Mouse (Mus musculus): ENCODE data around the gene Wdr25. TPM values are rescaled to one million over a fixed set of nuclear protein-coding genes. Genes with fewer than 3 reads are reported as not detected.
A peak's percentile ranks its signal among the peaks of the same experiment; 100 is the strongest.

Wdr25 gene
- polyA plus RNA-seq, 1 experiment = 21.3 TPM

DNA sequence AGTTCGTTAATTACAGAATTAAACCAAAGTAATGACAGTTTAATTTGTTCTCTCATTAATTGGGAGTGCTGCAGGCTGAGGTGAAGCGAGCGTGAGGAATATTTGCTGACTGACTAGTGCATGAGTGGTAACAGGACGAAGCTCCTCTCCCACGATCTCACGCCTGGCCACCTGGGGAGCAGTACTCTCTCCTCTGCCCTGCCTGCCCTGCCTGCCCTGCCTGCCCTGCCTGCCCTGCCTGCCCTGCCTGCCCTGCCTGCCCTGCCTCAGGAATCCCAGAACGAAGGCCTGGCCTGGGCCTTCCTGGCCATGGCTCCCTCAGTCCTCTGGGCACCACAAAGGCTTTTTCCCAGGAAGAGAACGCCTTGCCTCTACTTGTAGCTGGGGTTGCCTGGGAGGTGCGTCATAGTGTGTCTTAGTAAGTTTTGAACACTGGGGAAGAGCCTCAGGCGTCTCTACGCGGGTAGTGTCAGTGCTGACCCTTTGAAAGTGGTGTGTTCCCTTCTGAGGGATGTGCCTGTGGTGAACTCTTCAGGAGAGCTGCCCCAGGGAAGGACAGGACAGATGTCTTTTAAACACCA lies 66.3 kb downstream of the Wdr25 start:
- WGBS = 33% methylated on average over 12 of the region's 12 CpGs
- no peak for TF ChIP-seq POLR2A (IDR thresholded peaks at IDR 0.05; ENCODE audit: low read depth, low read length)
- 0 out of 2 replicates have a peak, but pooled peaks have one; percentile 21 for TF ChIP-seq CTCF (conservative IDR thresholded peaks at IDR 0.05; ENCODE audit: insufficient read depth, insufficient read length, low read depth, low read length)
- H3K4me1 ChIP-seq (ENCODE audit: control insufficient read depth, insufficient read depth, low read length) = peaks cover 14% of the 10 kb centered on the region; the same call in 1 of the 2 replicates
- DNase-seq = peak; percentile 67
- H3K4me3 ChIP-seq (ENCODE audit: insufficient read depth, low read depth, low read length) = no peak overlapping the region
- no peaks in the 10 kb centered on the region for H3K27me3 ChIP-seq (replicated peaks; ENCODE audit: control insufficient read depth, insufficient read depth, low read length)
- H3K36me3 ChIP-seq (ENCODE audit: control insufficient read depth, insufficient read depth, low read length) = no peaks in the 10 kb centered on the region
- peak overlapping the region; percentile 13; the same call in 1 of the 2 replicates for H3K27ac ChIP-seq (ENCODE audit: insufficient read depth, low read depth, low read length)

- WGBS = 30% methylated on average over 10 of the region's 10 CpGs
- Histone ChIP-seq H3K36me3 (ENCODE audit: control insufficient read depth, insufficient read depth, low read length) (no peaks in the 10 kb centered on the region), H3K4me1 (ENCODE audit: control insufficient read depth, insufficient read depth, low read length) (peaks cover 14% of the 10 kb centered on the region; the same call in 1 of the 2 replicates), H3K4me3 (ENCODE audit: insufficient read depth, low read depth, low read length) (no peak overlapping the region), H3K27me3 (replicated peaks; ENCODE audit: control insufficient read depth, insufficient read depth, low read length) (no peaks in the 10 kb centered on the region), H3K27ac (ENCODE audit: insufficient read depth, low read depth, low read length) (peak overlapping the region; percentile 13; the same call in 1 of the 2 replicates)
- TF ChIP-seq CTCF (conservative IDR thresholded peaks at IDR 0.05; ENCODE audit: insufficient read depth, insufficient read length, low read depth, low read length) (no peak), POLR2A (IDR thresholded peaks at IDR 0.05; ENCODE audit: low read depth, low read length) (no peak)
- DNase-seq = peak; percentile 85
These were observed 66.8 kb downstream of the Wdr25 start for GRCm38 (mm10) chr12:108960225-108960624.

DNA sequence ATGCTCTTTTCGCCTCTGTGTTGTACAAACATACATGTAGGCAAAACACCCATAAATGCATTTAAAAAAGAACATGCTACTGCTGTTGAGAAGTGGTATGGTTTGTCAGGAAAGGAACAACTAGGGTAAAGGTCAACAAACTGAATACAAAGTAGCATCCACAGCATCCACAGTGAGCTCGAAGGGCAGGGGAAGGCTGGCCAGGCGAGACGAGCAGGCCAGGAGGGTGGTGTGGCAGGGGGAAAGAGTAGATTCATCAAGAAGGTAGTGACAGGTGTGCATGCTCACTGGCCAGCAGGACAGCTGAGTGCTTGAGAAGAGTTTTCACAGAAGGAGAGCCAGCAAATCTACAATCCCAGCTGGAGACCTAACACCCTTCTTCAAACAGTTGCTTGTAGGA lies 74.2 kb downstream of the Wdr25 start:
- H3K36me3 ChIP-seq (ENCODE audit: control insufficient read depth, insufficient read depth, low read length) = no peaks in the 10 kb centered on the region
- no peak overlapping the region for H3K4me3 ChIP-seq (ENCODE audit: insufficient read depth, low read depth, low read length)
- H3K4me1 ChIP-seq (ENCODE audit: control insufficient read depth, insufficient read depth, low read length) = no peaks in the 10 kb centered on the region
- WGBS = 59% methylated on average over 4 of the region's 4 CpGs
- peak; percentile 48 for DNase-seq
- no peaks in the 10 kb centered on the region for H3K27me3 ChIP-seq (replicated peaks; ENCODE audit: control insufficient read depth, insufficient read depth, low read length)
- TF ChIP-seq CTCF (conservative IDR thresholded peaks at IDR 0.05; ENCODE audit: insufficient read depth, insufficient read length, low read depth, low read length) (no peak), POLR2A (IDR thresholded peaks at IDR 0.05; ENCODE audit: low read depth, low read length) (no peak)
- no peak overlapping the region for H3K27ac ChIP-seq (ENCODE audit: insufficient read depth, low read depth, low read length)

DNA sequence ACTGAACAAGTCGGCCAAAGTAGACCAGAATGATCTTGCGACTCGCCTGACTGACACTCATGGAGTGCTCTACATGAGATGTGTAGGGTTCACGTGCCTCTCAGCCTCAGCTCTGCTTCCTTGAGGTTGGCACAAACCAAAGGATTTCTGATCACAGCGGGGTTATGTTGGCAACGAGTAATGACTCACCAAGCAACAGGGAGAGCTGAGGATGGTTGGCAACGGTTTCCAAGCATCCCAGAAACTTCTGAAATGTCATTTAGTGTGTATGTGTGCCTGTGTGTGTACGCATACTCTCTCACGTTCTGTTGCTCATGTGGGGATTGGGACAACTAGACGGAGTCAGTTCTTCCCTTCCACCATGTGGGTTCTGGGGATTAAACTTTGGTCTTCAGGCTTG lies 74.6 kb downstream of the Wdr25 start:
- H3K36me3 ChIP-seq (ENCODE audit: control insufficient read depth, insufficient read depth, low read length) = no peaks in the 10 kb centered on the region

GRCm38 (mm10) chr12:108971446-108971845 lies 78.0 kb downstream of the Wdr25 start:
- no peak for TF ChIP-seq CTCF (conservative IDR thresholded peaks at IDR 0.05; ENCODE audit: insufficient read depth, insufficient read length, low read depth, low read length)
- no peak for TF ChIP-seq POLR2A (IDR thresholded peaks at IDR 0.05; ENCODE audit: low read depth, low read length)
- WGBS = 60% methylated on average over 9 of the region's 9 CpGs

More for the DNA sequence above, 74.6 kb downstream of the Wdr25 start:
- 80% methylated on average over 10 of the region's 10 CpGs for WGBS
- DNase-seq = peak; percentile 27
- no peaks in the 10 kb centered on the region for H3K4me1 ChIP-seq (ENCODE audit: control insufficient read depth, insufficient read depth, low read length)
- H3K27ac ChIP-seq (ENCODE audit: insufficient read depth, low read depth, low read length) = no peak overlapping the region
- no peak overlapping the region for H3K4me3 ChIP-seq (ENCODE audit: insufficient read depth, low read depth, low read length)
- TF ChIP-seq CTCF (conservative IDR thresholded peaks at IDR 0.05; ENCODE audit: insufficient read depth, insufficient read length, low read depth, low read length) = no peak
- TF ChIP-seq POLR2A (IDR thresholded peaks at IDR 0.05; ENCODE audit: low read depth, low read length) = no peak
- no peaks in the 10 kb centered on the region for H3K27me3 ChIP-seq (replicated peaks; ENCODE audit: control insufficient read depth, insufficient read depth, low read length)

GRCm38 (mm10) chr12:108972234-108972633 lies 78.8 kb downstream of the Wdr25 start:
- H3K36me3 ChIP-seq (ENCODE audit: control insufficient read depth, insufficient read depth, low read length) = no peaks in the 10 kb centered on the region
- no peaks in the 10 kb centered on the region for H3K27me3 ChIP-seq (replicated peaks; ENCODE audit: control insufficient read depth, insufficient read depth, low read length)
- WGBS = 90% methylated on average over 14 of the region's 14 CpGs
- no peak overlapping the region for H3K4me3 ChIP-seq (ENCODE audit: insufficient read depth, low read depth, low read length)
- TF ChIP-seq POLR2A (IDR thresholded peaks at IDR 0.05; ENCODE audit: low read depth, low read length) (no peak), CTCF (conservative IDR thresholded peaks at IDR 0.05; ENCODE audit: insufficient read depth, insufficient read length, low read depth, low read length) (no peak)
- no peak for DNase-seq
- H3K4me1 ChIP-seq (ENCODE audit: control insufficient read depth, insufficient read depth, low read length) = no peaks in the 10 kb centered on the region
- H3K27ac ChIP-seq (ENCODE audit: insufficient read depth, low read depth, low read length) = no peak overlapping the region

More at GRCm38 (mm10) chr12:108971446-108971845, 78.0 kb downstream of the Wdr25 start:
- no peak overlapping the region for H3K4me3 ChIP-seq (ENCODE audit: insufficient read depth, low read depth, low read length)
- no peaks in the 10 kb centered on the region for H3K27me3 ChIP-seq (replicated peaks; ENCODE audit: control insufficient read depth, insufficient read depth, low read length)
- peak; percentile 84 for DNase-seq
- H3K36me3 ChIP-seq (ENCODE audit: control insufficient read depth, insufficient read depth, low read length) = no peaks in the 10 kb centered on the region
- no peak overlapping the region for H3K27ac ChIP-seq (ENCODE audit: insufficient read depth, low read depth, low read length)
- no peaks in the 10 kb centered on the region for H3K4me1 ChIP-seq (ENCODE audit: control insufficient read depth, insufficient read depth, low read length)

DNA sequence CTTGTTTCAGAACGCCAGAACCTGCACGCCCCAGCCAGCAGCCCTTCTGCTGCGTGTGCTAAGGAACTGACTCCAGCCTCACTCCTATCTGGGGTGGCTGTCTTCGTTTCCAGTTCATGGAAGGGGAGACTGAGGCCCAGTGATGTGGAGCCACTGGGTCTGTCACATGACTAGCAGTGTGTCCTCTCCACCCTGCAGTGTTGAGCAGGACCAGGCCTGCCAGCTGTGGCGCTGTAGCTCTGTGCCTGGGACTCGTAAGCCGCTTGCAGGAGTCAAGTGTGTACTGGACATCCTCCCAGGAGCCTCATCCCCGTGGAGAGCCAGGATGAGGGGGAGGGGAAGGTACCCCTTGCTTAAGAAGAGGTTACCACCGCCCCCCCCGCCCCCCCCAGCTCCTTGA lies 86.5 kb downstream of the Wdr25 start:
- WGBS = 46% methylated on average over 10 of the region's 10 CpGs

More for the DNA sequence above, 86.5 kb downstream of the Wdr25 start:
- TF ChIP-seq CTCF (conservative IDR thresholded peaks at IDR 0.05; ENCODE audit: insufficient read depth, insufficient read length, low read depth, low read length) (no peak), POLR2A (IDR thresholded peaks at IDR 0.05; ENCODE audit: low read depth, low read length) (no peak)
- Histone ChIP-seq H3K27me3 (replicated peaks; ENCODE audit: control insufficient read depth, insufficient read depth, low read length) (no peaks in the 10 kb centered on the region), H3K36me3 (ENCODE audit: control insufficient read depth, insufficient read depth, low read length) (no peaks in the 10 kb centered on the region), H3K27ac (ENCODE audit: insufficient read depth, low read depth, low read length) (no peak overlapping the region), H3K4me1 (ENCODE audit: control insufficient read depth, insufficient read depth, low read length) (no peaks in the 10 kb centered on the region), H3K4me3 (ENCODE audit: insufficient read depth, low read depth, low read length) (no peak overlapping the region)
- DNase-seq = no peak

Data from kidney, adult 2 months (tissue).